Mouse (Mus musculus): ENCODE measurements around the gene Snx27. TPM values are rescaled to one million over a fixed set of nuclear protein-coding genes. Genes with fewer than 3 reads are reported as not detected.

Gene Snx27
- polyA plus RNA-seq, 1 experiment from 2014 or later: 33.6 TPM

Other genes starting within 250 kb of the Snx27 start
- 20.3 and 26.2 TPM in 2 replicates for gene Them5, start 240.6 kb downstream of the Snx27 start, polyA plus RNA-seq (2014; fragmentation: Nextera tagmentation; extraction: Ambion mirVana)
- gene C2cd4d, start 220.3 kb downstream of the Snx27 start, polyA plus RNA-seq (2014; fragmentation: Nextera tagmentation; extraction: Ambion mirVana): 2.1 and 2.9 TPM in 2 replicates
- gene Rorc, start 209.9 kb downstream of the Snx27 start, polyA plus RNA-seq (2014; fragmentation: Nextera tagmentation; extraction: Ambion mirVana): 2.5 and 2.8 TPM in 2 replicates
- gene Lingo4, start 184.2 kb downstream of the Snx27 start, polyA plus RNA-seq (2014; fragmentation: Nextera tagmentation; extraction: Ambion mirVana): 0.07 and 0.08 TPM in 2 replicates
- gene Tdrkh, start 169.4 kb downstream of the Snx27 start, polyA plus RNA-seq (2014; fragmentation: Nextera tagmentation; extraction: Ambion mirVana): 8.9 and 9.7 TPM in 2 replicates
- 52.4 and 59.4 TPM in 2 replicates for gene Mrpl9, start 139.4 kb downstream of the Snx27 start, polyA plus RNA-seq (2014; fragmentation: Nextera tagmentation; extraction: Ambion mirVana)
- not detected in 2 replicates for gene Oaz3, start 138.8 kb downstream of the Snx27 start, polyA plus RNA-seq (2014; fragmentation: Nextera tagmentation; extraction: Ambion mirVana)
- gene Celf3, start 104.4 kb downstream of the Snx27 start, polyA plus RNA-seq (2014; fragmentation: Nextera tagmentation; extraction: Ambion mirVana): 8.8 and 9.0 TPM in 2 replicates
- 5.5 and 17.2 TPM in 2 replicates for gene Riiad1, start 102.4 kb downstream of the Snx27 start, polyA plus RNA-seq (2014; fragmentation: Nextera tagmentation; extraction: Ambion mirVana)
- not detected in 2 replicates for gene Gm10972, start 60.4 kb upstream of the Snx27 start, polyA plus RNA-seq (2014; fragmentation: Nextera tagmentation; extraction: Ambion mirVana)
- gene Tuft1, start 76.2 kb upstream of the Snx27 start, polyA plus RNA-seq (2014; fragmentation: Nextera tagmentation; extraction: Ambion mirVana): 10.6 TPM in 2 replicates
- 0.32 and 0.97 TPM in 2 replicates for gene Selenbp2, start 110.8 kb upstream of the Snx27 start, polyA plus RNA-seq (2014; fragmentation: Nextera tagmentation; extraction: Ambion mirVana)
- 4.0 and 5.8 TPM in 2 replicates for gene Cgn, start 203.8 kb upstream of the Snx27 start, polyA plus RNA-seq (2014; fragmentation: Nextera tagmentation; extraction: Ambion mirVana)